In the genomic region with DNA sequence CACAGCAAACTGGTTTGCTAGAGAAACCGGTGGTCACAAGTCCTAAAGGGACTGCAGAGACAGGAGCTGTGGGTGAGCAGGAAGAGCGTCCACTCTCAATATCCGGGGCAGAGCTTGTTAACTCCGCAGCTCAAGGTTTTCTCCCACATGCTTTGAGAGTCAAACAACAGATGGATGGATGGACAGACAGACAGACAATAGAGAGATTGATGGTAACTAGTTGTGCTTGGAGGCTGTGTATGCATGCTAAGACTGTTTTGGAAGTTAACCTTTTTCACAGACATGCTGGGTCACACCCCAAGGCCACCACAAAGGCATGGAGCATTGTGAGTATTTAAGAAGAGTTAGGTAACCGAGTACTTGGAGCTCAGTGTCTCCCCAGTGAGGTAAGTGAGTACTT, we compare ENCODE assay signal across 34 mouse cellular contexts. TPM values are rescaled to one million over a fixed set of nuclear protein-coding genes. Genes with fewer than 3 reads are reported as not detected.
"Had no signal": no experiment of that assay in that cellular context is flagged by ENCODE, and none has a peak within 500 bp of the region (broad histone marks: within the 10 kb centered on the region; RNA-seq: fewer than 3 reads in every experiment).

No protein-coding gene starts in this region.

- H3K36me3 ChIP-seq: heart, embryonic 10.5 days; heart, embryonic 12.5 days; hindbrain, embryonic 10.5 days; hindbrain, embryonic 12.5 days; intestine, embryonic 15.5 days; liver, embryonic 13.5 days had no signal

- H3K4me1 ChIP-seq: heart, embryonic 10.5 days; heart, embryonic 12.5 days; intestine, embryonic 15.5 days; liver, embryonic 13.5 days had no signal

- DNase-seq: gastrocnemius, adult 2 months; gastrocnemius, postnatal 10 days; gastrocnemius, postnatal 25 days; heart, adult 18-20 months; heart, postnatal 10 days; heart, postnatal 4 days; kidney, adult 18-20 months; kidney, adult 8-10 months; kidney, postnatal 10 days; kidney, postnatal 25 days; kidney, postnatal 4 days; left cerebral cortex, postnatal 4 days; liver; liver, embryonic 13.5 days had no signal

- H3K4me3 ChIP-seq: gastrocnemius, adult 2 months; heart, embryonic 10.5 days; heart, embryonic 12.5 days; hindbrain, embryonic 10.5 days; hindbrain, embryonic 12.5 days; intestine, embryonic 15.5 days; layer of hippocampus, adult 2 months; left cerebral cortex, adult 2 months; liver, embryonic 13.5 days had no signal

- H3K27me3 ChIP-seq: heart, embryonic 12.5 days; hindbrain, embryonic 12.5 days; intestine, embryonic 15.5 days; liver, embryonic 13.5 days had no signal

- H3K9ac ChIP-seq: heart, embryonic 12.5 days; hindbrain, embryonic 12.5 days; hindbrain, embryonic 14.5 days; intestine, embryonic 15.5 days; liver, embryonic 13.5 days had no signal

- H3K27ac ChIP-seq: gastrocnemius, adult 2 months; heart, embryonic 10.5 days; hindbrain, embryonic 10.5 days; hindbrain, embryonic 12.5 days; hindbrain, embryonic 14.5 days; intestine, embryonic 15.5 days; layer of hippocampus, adult 2 months; left cerebral cortex, adult 2 months; liver, embryonic 13.5 days had no signal

- H3K4me2 ChIP-seq: heart, embryonic 12.5 days; hindbrain, embryonic 12.5 days; hindbrain, embryonic 14.5 days; intestine, embryonic 15.5 days; liver, embryonic 11.5 days; liver, embryonic 13.5 days had no signal

- H3K9me3 ChIP-seq: heart, embryonic 10.5 days; heart, embryonic 12.5 days; hindbrain, embryonic 10.5 days; hindbrain, embryonic 12.5 days; intestine, embryonic 15.5 days; liver, embryonic 13.5 days had no signal

- ATAC-seq: hindbrain, embryonic 16.5 days; inflammation-experienced regulatory T-cells, adult 6 months; intestine, embryonic 15.5 days had no signal

RNA-seq across cellular contexts. Expression of a gene that starts 5.4 kb away (rescaled TPM):
- total RNA-seq: granulocyte monocyte progenitor cell, adult 5-6 weeks had no signal
- polyA plus RNA-seq: inflammation-experienced regulatory T-cells, adult 6 months; liver, embryonic 11.5 days; liver, embryonic 13.5 days had no signal

RNA-seq across cellular contexts. Expression of a gene that starts 6.9 kb away (rescaled TPM):
- total RNA-seq: gastrocnemius, adult 2 months; gastrocnemius, postnatal 10 days; gastrocnemius, postnatal 25 days; gastrocnemius, postnatal 4 days; granulocyte monocyte progenitor cell, adult 5-6 weeks; layer of hippocampus, adult 2 months; layer of hippocampus, postnatal 10 days; layer of hippocampus, postnatal 25 days; left cerebral cortex, adult 2 months; left cerebral cortex, postnatal 10 days; left cerebral cortex, postnatal 25 days; left cerebral cortex, postnatal 4 days had no signal
- polyA plus RNA-seq: frontal cortex, adult 2 months; heart, embryonic 12.5 days; hindbrain, embryonic 10.5 days; hindbrain, embryonic 12.5 days; hindbrain, embryonic 14.5 days; hindbrain, embryonic 16.5 days; inflammation-experienced regulatory T-cells, adult 6 months; intestine, embryonic 15.5 days; kidney, embryonic 14.5 days; limb, embryonic 14.5 days; liver, embryonic 13.5 days had no signal
